Mouse (Mus musculus) stomach, postnatal 0 days (tissue): ENCODE measurements around the gene Rangap1.

Source experiments
- CTCF ChIP-seq: IDR thresholded peaks from 2 replicates; pipeline ENCODE4 v1.5.1; 2016; ENCODE audit warnings: antibody characterized with exemption, low read depth, mild to moderate bottlenecking, moderate library complexity
- EP300 ChIP-seq: optimal IDR thresholded peaks from 2 replicates; pipeline ENCODE3; 2016; ENCODE audit warnings: antibody characterized with exemption

- TF ChIP-seq CTCF, result no peak
- no peak for TF ChIP-seq EP300
Observed at GRCm38 (mm10) chr15:81708991-81709390, 36.3 kb downstream of the Rangap1 start.
